Mouse (Mus musculus) E14TG2a.4 (cell line): ENCODE results near the gene Hddc2.

ENCODE experiments used
- CTCF ChIP-seq: conservative IDR thresholded peaks from 2 replicates; pipeline ENCODE4 v1.5.1; 2014; ENCODE audit warnings: low read length
- NANOG ChIP-seq: IDR thresholded peaks from 2 replicates; pipeline ENCODE4 v1.6.1; 2014; ENCODE audit warnings: borderline replicate concordance, low read length, mixed read lengths

- TF ChIP-seq CTCF (no peak), NANOG (no peak)
Measured at GRCm38 (mm10) chr10:31298263-31298662, 14.9 kb upstream of the Hddc2 start.
